Mouse (Mus musculus) heart, adult 2 months (tissue): Measurements from ENCODE around the gene Dbp.

Source experiments
- CTCF ChIP-seq: fragments of 200-600 bp; IDR thresholded peaks from 2 replicates; pipeline ENCODE4 v1.8.1; 2022; ENCODE audit warnings: antibody characterized with exemption, mild to moderate bottlenecking, moderate library complexity
- EP300 ChIP-seq: fragments of 200-500 bp; IDR thresholded peaks from 2 replicates; pipeline ENCODE4 v1.6.1; 2011; ENCODE audit warnings: low read depth, low read length, control low read depth; ENCODE audit not compliant: insufficient read depth

DNA sequence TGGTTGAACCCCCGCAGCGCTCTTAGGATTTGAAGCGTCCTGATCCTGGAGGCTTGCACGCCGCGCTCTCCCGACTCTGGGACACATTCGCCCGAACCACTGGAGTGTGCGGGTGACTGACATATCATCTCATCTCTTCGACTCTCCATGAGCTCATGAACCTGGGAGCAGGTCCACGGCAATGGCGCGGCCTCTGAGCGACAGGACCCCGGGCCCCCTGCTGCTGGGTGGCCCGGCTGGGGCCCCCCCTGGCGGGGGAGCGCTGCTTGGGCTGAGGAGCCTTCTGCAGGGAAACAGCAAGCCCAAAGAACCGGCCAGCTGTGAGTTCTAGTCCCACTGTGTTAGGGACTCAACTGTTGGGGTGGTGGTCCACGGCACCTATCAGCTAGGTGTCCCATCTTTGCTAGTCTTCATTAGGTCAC is 566 bp downstream of the Dbp start:
- TF ChIP-seq CTCF (peak; percentile 16; the same call in 1 of the 2 replicates), EP300 (no peak)
